Mouse (Mus musculus): Measurements from ENCODE around the gene Bbs1. TPM values are rescaled to one million over a fixed set of nuclear protein-coding genes. Genes with fewer than 3 reads are reported as not detected.
A peak's percentile ranks its signal among the peaks of the same experiment; 100 is the strongest.
"Not testable (repeated sequence)": the region's sequence is repeated elsewhere in the genome, so short reads cannot be mapped to it uniquely, and the experiment has no call there.

Gene Bbs1
- polyA plus RNA-seq, 1 experiment from 2014 or later: 4.2 TPM

GRCm38 (mm10) chr19:4874613-4875012 lies 31.8 kb downstream of the Bbs1 start:
- not testable (repeated sequence) for ATAC-seq (ENCODE audit: low read depth); H3K9ac ChIP-seq (ENCODE audit: low read length)
- 64% methylated on average over 1 of the region's 1 CpGs for WGBS

GRCm38 (mm10) chr19:4865147-4865546 lies 41.3 kb downstream of the Bbs1 start:
- H3K9ac ChIP-seq (ENCODE audit: low read length): no peak overlapping the region
- ATAC-seq (ENCODE audit: low read depth): peak; percentile 49
- 2% methylated on average over 17 of the region's 17 CpGs for WGBS

More at GRCm38 (mm10) chr19:4874613-4875012, 31.8 kb downstream of the Bbs1 start:
- H3K27me3 ChIP-seq (ENCODE audit: control insufficient read depth, insufficient read depth, low read depth, low read length); H3K9me3 ChIP-seq (ENCODE audit: control insufficient read depth, low read length); H3K4me3 ChIP-seq (ENCODE audit: low read length); H3K4me2 ChIP-seq (ENCODE audit: low read depth, low read length); H3K27ac ChIP-seq (ENCODE audit: low read length); H3K36me3 ChIP-seq (ENCODE audit: control insufficient read depth, insufficient read depth, low read length): not testable (repeated sequence)
- H3K4me1 ChIP-seq (replicated peaks; ENCODE audit: control insufficient read depth, insufficient read depth, low read length): peaks cover 11% of the 10 kb centered on the region

GRCm38 (mm10) chr19:4863048-4863447 lies 43.4 kb downstream of the Bbs1 start:
- H3K27me3 ChIP-seq (ENCODE audit: control insufficient read depth, insufficient read depth, low read depth, low read length): no peaks in the 10 kb centered on the region
- WGBS: 61% methylated on average over 6 of the region's 6 CpGs
- H3K36me3 ChIP-seq (ENCODE audit: control insufficient read depth, insufficient read depth, low read length): no peaks in the 10 kb centered on the region
- H3K9ac ChIP-seq (ENCODE audit: low read length): no peak overlapping the region
- no peak overlapping the region for H3K4me2 ChIP-seq (ENCODE audit: low read depth, low read length)
- H3K4me1 ChIP-seq (replicated peaks; ENCODE audit: control insufficient read depth, insufficient read depth, low read length): peaks cover 6% of the 10 kb centered on the region; the same call in 1 of the 2 replicates
- H3K9me3 ChIP-seq (ENCODE audit: control insufficient read depth, low read length): no peaks in the 10 kb centered on the region
- no peak overlapping the region for H3K4me3 ChIP-seq (ENCODE audit: low read length)
- ATAC-seq (ENCODE audit: low read depth): no peak
- no peak overlapping the region for H3K27ac ChIP-seq (ENCODE audit: low read length)

More at GRCm38 (mm10) chr19:4865147-4865546, 41.3 kb downstream of the Bbs1 start:
- Histone ChIP-seq H3K4me2 (ENCODE audit: low read depth, low read length) (peak overlapping the region; percentile 34), H3K36me3 (ENCODE audit: control insufficient read depth, insufficient read depth, low read length) (no peaks in the 10 kb centered on the region), H3K4me1 (replicated peaks; ENCODE audit: control insufficient read depth, insufficient read depth, low read length) (peaks cover 6% of the 10 kb centered on the region; the same call in 1 of the 2 replicates), H3K9me3 (ENCODE audit: control insufficient read depth, low read length) (no peaks in the 10 kb centered on the region), H3K27me3 (ENCODE audit: control insufficient read depth, insufficient read depth, low read depth, low read length) (no peaks in the 10 kb centered on the region), H3K4me3 (ENCODE audit: low read length) (no peak overlapping the region), H3K27ac (ENCODE audit: low read length) (no peak overlapping the region)

- 62% methylated on average over 6 of the region's 6 CpGs for WGBS
- Histone ChIP-seq H3K27ac (ENCODE audit: low read length) (no peak overlapping the region), H3K4me1 (replicated peaks; ENCODE audit: control insufficient read depth, insufficient read depth, low read length) (peaks cover 3% of the 10 kb centered on the region; the same call in 1 of the 2 replicates), H3K4me3 (ENCODE audit: low read length) (no peak overlapping the region), H3K9ac (ENCODE audit: low read length) (no peak overlapping the region), H3K9me3 (ENCODE audit: control insufficient read depth, low read length) (no peaks in the 10 kb centered on the region), H3K36me3 (ENCODE audit: control insufficient read depth, insufficient read depth, low read length) (no peaks in the 10 kb centered on the region), H3K4me2 (ENCODE audit: low read depth, low read length) (no peak overlapping the region), H3K27me3 (ENCODE audit: control insufficient read depth, insufficient read depth, low read depth, low read length) (peaks cover 8% of the 10 kb centered on the region; the same call in 1 of the 2 replicates)
- ATAC-seq (ENCODE audit: low read depth): no peak
Measured at GRCm38 (mm10) chr19:4859081-4859480, 47.3 kb downstream of the Bbs1 start.

- no peak for ATAC-seq (ENCODE audit: low read depth)
- H3K36me3 ChIP-seq (ENCODE audit: control insufficient read depth, insufficient read depth, low read length): no peaks in the 10 kb centered on the region
- no peaks in the 10 kb centered on the region for H3K9me3 ChIP-seq (ENCODE audit: control insufficient read depth, low read length)
- H3K4me2 ChIP-seq (ENCODE audit: low read depth, low read length): no peak overlapping the region; the same call in 1 of the 2 replicates
- H3K4me3 ChIP-seq (ENCODE audit: low read length): no peak overlapping the region
- H3K27me3 ChIP-seq (ENCODE audit: control insufficient read depth, insufficient read depth, low read depth, low read length): peaks cover 8% of the 10 kb centered on the region; the same call in 1 of the 2 replicates
- H3K9ac ChIP-seq (ENCODE audit: low read length): no peak overlapping the region
- no peak overlapping the region for H3K27ac ChIP-seq (ENCODE audit: low read length)
- 72% methylated on average over 4 of the region's 4 CpGs for WGBS
- peaks cover 3% of the 10 kb centered on the region; the same call in 1 of the 2 replicates for H3K4me1 ChIP-seq (replicated peaks; ENCODE audit: control insufficient read depth, insufficient read depth, low read length)
Measured at GRCm38 (mm10) chr19:4855951-4856350, 50.5 kb downstream of the Bbs1 start.

- peak overlapping the region; percentile 54 for H3K4me3 ChIP-seq (ENCODE audit: low read length)
- peak; percentile 29; the same call in 1 of the 2 replicates for ATAC-seq (ENCODE audit: low read depth)
- peak overlapping the region; percentile 94 for H3K4me2 ChIP-seq (ENCODE audit: low read depth, low read length)
Measured at GRCm38 (mm10) chr19:4855470-4855820, 51.0 kb downstream of the Bbs1 start.

GRCm38 (mm10) chr19:4854552-4855469 lies 51.6 kb downstream of the Bbs1 start, which contains the start of gene Ctsf:
Gene Ctsf, plus strand, starts transcription at chr19:4855130.
- Histone ChIP-seq H3K27ac (ENCODE audit: low read length) (no peak within 1 kb of the TSS), H3K4me2 (ENCODE audit: low read depth, low read length) (peak within 1 kb of the TSS; percentile 94), H3K4me3 (ENCODE audit: low read length) (peak within 1 kb of the TSS; percentile 54), H3K36me3 (ENCODE audit: control insufficient read depth, insufficient read depth, low read length) (no peaks in the 10 kb centered on the region), H3K4me1 (replicated peaks; ENCODE audit: control insufficient read depth, insufficient read depth, low read length) (peaks cover 3% of the 10 kb centered on the region; the same call in 1 of the 2 replicates), H3K27me3 (ENCODE audit: control insufficient read depth, insufficient read depth, low read depth, low read length) (peaks cover 8% of the 10 kb centered on the region; the same call in 1 of the 2 replicates), H3K9me3 (ENCODE audit: control insufficient read depth, low read length) (no peaks in the 10 kb centered on the region), H3K9ac (ENCODE audit: low read length) (peak within 1 kb of the TSS; percentile 74)
- ATAC-seq (ENCODE audit: low read depth): peak; percentile 89
- WGBS: 3% methylated on average over 43 of the region's 45 CpGs

More at GRCm38 (mm10) chr19:4855470-4855820, 51.0 kb downstream of the Bbs1 start:
- peak overlapping the region; percentile 74 for H3K9ac ChIP-seq (ENCODE audit: low read length)
- WGBS: 1% methylated on average over 14 of the region's 14 CpGs
- H3K27me3 ChIP-seq (ENCODE audit: control insufficient read depth, insufficient read depth, low read depth, low read length): peaks cover 8% of the 10 kb centered on the region; the same call in 1 of the 2 replicates
- H3K4me1 ChIP-seq (replicated peaks; ENCODE audit: control insufficient read depth, insufficient read depth, low read length): peaks cover 3% of the 10 kb centered on the region; the same call in 1 of the 2 replicates
- H3K27ac ChIP-seq (ENCODE audit: low read length): no peak overlapping the region
- H3K9me3 ChIP-seq (ENCODE audit: control insufficient read depth, low read length): no peaks in the 10 kb centered on the region
- H3K36me3 ChIP-seq (ENCODE audit: control insufficient read depth, insufficient read depth, low read length): no peaks in the 10 kb centered on the region

- no peak overlapping the region for H3K27ac ChIP-seq (ENCODE audit: low read length)
- no peak for ATAC-seq (ENCODE audit: low read depth)
- no peak overlapping the region for H3K9ac ChIP-seq (ENCODE audit: low read length)
- H3K27me3 ChIP-seq (ENCODE audit: control insufficient read depth, insufficient read depth, low read depth, low read length): peaks cover 5% of the 10 kb centered on the region; the same call in 1 of the 2 replicates
- H3K36me3 ChIP-seq (ENCODE audit: control insufficient read depth, insufficient read depth, low read length): no peaks in the 10 kb centered on the region
- no peaks in the 10 kb centered on the region for H3K9me3 ChIP-seq (ENCODE audit: control insufficient read depth, low read length)
- H3K4me1 ChIP-seq (replicated peaks; ENCODE audit: control insufficient read depth, insufficient read depth, low read length): peaks cover 3% of the 10 kb centered on the region; the same call in 1 of the 2 replicates
- H3K4me3 ChIP-seq (ENCODE audit: low read length): no peak overlapping the region
- no peak overlapping the region for H3K4me2 ChIP-seq (ENCODE audit: low read depth, low read length)
- 55% methylated on average over 5 of the region's 5 CpGs for WGBS
Measured at GRCm38 (mm10) chr19:4850281-4850680, 56.1 kb downstream of the Bbs1 start.

- no peak for ATAC-seq (ENCODE audit: low read depth)
- Histone ChIP-seq H3K4me2 (ENCODE audit: low read depth, low read length) (no peak overlapping the region), H3K27ac (ENCODE audit: low read length) (no peak overlapping the region), H3K9me3 (ENCODE audit: control insufficient read depth, low read length) (no peaks in the 10 kb centered on the region), H3K4me1 (replicated peaks; ENCODE audit: control insufficient read depth, insufficient read depth, low read length) (peaks cover 3% of the 10 kb centered on the region; the same call in 1 of the 2 replicates), H3K27me3 (ENCODE audit: control insufficient read depth, insufficient read depth, low read depth, low read length) (peaks cover 4% of the 10 kb centered on the region; the same call in 1 of the 2 replicates), H3K9ac (ENCODE audit: low read length) (no peak overlapping the region), H3K36me3 (ENCODE audit: control insufficient read depth, insufficient read depth, low read length) (no peaks in the 10 kb centered on the region), H3K4me3 (ENCODE audit: low read length) (no peak overlapping the region)
- WGBS: 54% methylated on average over 4 of the region's 4 CpGs
Measured at GRCm38 (mm10) chr19:4849800-4850199, 56.6 kb downstream of the Bbs1 start.

All from lung, embryonic 16.5 days (tissue).